Mouse (Mus musculus): Measurements from ENCODE around the gene Xrcc1.

DNA sequence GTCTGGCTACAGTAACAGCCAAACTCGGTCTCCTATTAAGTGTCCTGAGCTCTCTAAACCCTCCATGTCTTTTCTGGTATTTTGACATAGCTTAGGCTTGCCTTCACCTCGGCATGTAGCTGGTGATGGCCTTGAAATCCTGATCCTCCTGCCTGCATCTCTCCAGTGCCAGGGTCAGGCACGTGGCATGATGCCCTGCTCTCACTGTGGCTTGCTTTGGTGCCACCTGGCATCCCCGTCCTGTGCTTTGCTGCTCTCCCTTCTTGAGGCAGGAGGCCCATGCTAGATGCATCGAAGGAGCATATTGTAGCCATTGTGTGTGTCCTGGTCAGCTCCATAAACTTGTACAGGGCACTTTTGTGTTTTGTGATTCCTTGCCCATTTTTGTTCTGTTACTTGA lies 8.5 kb upstream of the Xrcc1 start:
- TF ChIP-seq CTCF (IDR thresholded peaks at IDR 0.05; ENCODE audit: low read depth) (no peak), EP300 (IDR thresholded peaks at IDR 0.05; ENCODE audit: low read depth) (no peak)
